Mouse (Mus musculus) C2C12 (cell line): ENCODE data around the gene 4930579F01Rik.

ENCODE experiments used
- CTCF ChIP-seq: IDR thresholded peaks from one replicate; pipeline ENCODE4 v1.5.1; 2011; ENCODE audit not compliant: control insufficient read depth, insufficient read depth, insufficient read length
- FOSL1 ChIP-seq: IDR thresholded peaks from one replicate; pipeline ENCODE4 v1.8.0; 2011; ENCODE audit warnings: mild to moderate bottlenecking, low read length; ENCODE audit not compliant: poor library complexity, insufficient read depth, severe bottlenecking
- MAX ChIP-seq: IDR thresholded peaks from one replicate; pipeline ENCODE4 v1.6.1; 2011; ENCODE audit warnings: mild to moderate bottlenecking, control low read depth
- MYOG ChIP-seq: IDR thresholded peaks from one replicate; pipeline ENCODE4 v1.6.1; 2011; ENCODE audit not compliant: control insufficient read depth, insufficient read length; ENCODE audit errors: extremely low read depth
- USF1 ChIP-seq: IDR thresholded peaks from one replicate; pipeline ENCODE4 v1.6.1; 2011; ENCODE audit warnings: low read depth, mild to moderate bottlenecking, control low read depth, moderate library complexity

DNA sequence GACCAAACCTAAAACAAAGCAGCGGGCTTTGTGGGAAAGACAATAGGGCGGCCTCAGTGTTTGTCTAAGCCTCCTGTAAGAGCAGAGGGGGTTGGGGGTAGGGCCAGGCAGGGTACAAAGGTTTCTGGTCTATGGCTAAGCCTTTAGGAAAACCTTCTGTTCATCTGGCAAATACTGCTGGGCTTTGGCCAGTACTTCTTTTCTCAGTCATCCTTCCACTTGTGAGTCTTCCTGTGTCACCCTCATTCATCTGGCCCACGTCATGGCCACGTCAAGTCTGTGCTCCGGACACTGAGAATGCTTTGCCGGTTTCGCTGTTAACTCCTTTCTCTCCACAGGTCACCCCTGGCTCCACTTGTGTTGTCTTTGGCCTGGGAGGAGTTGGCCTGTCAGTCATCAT is 32.2 kb upstream of the 4930579F01Rik start:
- TF ChIP-seq CTCF (no peak), FOSL1 (no peak), USF1 (no peak), MYOG (no peak), MAX (no peak)
